Mouse (Mus musculus) thymus, postnatal 4 days (tissue): Measurements from ENCODE around the gene Acat2.
"Not testable (repeated sequence)": the region's sequence is repeated elsewhere in the genome, so short reads cannot be mapped to it uniquely, and the experiment has no call there.

Experiments used
- DNase-seq: peaks from one replicate; pipeline ENCODE4 v3.0.0; 2021

Gene Acat2

DNA sequence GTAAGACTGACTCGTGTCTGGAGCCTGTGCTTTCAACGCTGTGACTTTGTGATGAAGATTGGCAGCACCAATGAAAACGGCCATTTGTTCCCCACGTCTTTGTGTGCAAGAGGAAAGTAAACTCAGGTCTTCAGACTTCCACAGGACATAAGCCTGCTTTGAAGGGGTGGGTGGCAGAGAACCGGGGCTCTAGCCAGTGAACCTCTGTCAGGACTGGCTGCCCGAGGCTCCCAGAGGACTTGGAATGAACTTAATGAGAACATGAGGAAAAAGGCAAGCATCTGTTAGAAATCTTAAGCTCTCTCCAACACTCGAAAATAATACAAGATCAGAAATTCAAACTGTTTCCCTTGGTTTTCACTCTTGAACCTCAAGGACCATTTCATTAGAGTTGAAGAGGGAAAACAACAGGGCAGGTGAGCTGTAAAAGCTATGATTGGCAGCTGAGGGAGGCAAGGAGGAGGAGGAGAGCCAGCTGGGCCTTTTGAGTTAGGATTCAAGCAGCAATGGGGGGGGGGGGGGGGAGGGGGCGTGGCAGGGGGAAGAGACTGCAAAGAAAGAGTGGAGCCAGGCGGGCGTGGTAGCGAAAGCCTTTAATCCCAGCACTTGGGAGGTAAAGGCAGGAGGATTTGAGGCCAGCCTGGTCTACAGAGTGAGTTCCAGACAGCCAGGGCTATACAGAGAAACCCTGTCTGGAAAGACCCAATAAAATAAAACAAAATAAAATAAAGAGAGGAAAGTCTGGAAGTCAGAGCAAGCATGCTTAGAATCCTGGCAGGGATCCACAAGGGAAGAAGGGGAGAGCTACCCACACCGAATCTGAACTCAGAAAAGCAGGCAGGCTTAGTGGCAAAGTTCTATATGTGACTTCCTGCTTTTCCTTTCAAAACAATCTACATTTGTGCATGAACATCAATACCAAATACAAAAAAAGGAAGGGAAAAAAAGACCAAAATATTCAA lies 56.9 kb downstream of the Acat2 start:
- peak; percentile 3 for DNase-seq

DNA sequence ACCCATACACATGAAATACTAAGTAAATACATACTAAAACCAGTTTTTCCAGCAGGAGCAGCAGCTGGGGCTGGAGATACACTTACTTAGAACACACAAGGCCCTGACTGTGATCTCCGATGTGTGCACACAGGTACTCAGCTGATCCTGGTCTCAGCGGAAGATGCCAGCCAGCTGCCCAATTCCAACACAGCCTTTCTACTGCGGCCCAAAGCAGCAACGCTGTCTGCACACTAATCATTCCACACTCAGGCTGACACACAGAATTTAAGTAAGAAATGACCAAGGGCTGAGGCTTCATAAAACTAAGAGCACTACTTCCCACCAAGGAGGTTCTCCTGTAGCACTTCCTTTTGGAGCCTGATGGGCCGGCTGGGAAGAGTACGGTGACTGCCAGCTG lies 58.3 kb downstream of the Acat2 start:
- no peak for DNase-seq

DNA sequence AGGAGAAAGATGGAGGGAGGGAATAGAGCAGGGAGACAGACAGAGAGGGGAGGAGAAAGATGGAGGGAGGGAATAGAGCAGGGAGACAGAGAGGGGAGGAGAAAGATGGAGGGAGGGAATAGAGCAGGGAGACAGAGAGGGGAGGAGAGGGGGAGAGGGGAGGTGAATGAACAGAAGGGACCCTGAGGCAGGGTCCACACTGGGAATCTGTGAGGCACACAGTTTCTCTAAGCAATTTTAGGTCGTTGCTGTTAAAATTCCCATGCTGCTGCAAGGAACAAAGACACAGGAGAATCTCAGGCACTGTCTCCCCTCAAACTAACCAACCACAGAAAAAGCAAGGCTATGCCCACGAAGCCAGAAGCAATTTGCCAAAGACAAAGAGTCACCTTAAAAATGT lies 61.9 kb downstream of the Acat2 start:
- DNase-seq, result not testable (repeated sequence)

DNA sequence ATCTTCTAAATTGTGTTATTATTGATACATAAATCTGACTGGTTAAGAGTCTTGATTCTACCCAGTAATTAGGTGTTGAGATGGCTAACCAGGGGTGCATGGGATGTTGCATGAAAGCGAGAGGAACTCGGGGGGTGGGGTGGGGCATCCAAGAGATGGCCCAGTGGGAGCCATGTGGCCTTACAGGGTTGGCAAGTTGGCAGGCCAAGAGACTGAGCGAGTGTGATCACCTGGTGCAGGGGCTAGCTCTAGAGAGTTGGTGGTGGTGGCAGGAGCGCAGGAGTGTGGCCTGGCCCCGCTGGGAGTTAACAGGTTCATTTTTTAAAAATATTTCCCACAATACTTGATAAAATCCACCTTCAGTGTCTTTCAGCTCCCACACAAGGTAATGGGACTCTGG lies 62.9 kb downstream of the Acat2 start:
- no peak for DNase-seq
